In the genomic region with DNA sequence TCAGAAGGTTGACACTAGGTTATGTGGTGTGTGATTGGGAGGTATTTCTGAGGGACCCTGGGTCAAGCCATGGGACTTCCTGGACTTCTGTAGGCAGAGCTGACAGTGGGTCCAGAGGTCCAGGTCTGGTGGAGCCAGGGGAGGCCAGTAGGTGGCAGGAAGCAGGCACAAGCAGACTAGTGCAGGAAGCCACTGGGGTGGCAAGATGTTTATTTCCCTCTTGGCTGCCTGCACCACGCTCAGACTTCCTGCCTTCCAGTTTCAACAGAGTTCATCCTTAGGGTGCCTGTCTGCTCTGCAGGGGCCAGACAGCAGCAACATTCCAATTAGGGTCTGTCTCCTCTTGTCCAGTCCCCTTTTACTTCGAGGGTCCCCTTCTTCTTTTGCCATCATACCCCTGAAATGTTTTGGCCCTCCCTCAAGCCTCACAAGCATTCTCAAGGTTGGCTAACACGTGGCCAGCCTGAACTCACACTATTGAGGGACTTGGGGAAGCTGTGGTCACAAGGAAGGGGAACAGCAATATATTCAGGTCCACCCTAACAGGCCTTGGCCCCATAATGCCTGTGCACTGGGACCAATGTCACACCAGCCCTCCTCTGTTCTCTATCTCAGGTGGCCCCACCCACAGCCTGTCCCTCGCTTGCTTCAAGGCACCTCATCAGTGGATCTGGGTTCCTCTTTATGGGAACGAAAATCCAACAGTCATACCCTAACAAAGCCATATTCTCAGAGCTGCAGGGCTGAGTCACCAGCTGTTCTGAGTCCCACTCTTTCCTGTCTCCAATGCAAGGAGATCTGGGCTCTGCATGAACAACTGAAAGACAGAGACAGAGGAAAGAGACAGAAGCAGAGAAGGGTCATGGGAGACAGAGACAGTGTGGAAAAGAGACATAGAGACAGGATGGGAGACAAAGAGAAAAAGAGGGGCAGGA, we compare ENCODE assay signal across 9 mouse cellular contexts. TPM values are rescaled to one million over a fixed set of nuclear protein-coding genes. Genes with fewer than 3 reads are reported as not detected.
DNase-seq lines count a peak whose midpoint lies in the region; ATAC-seq and TF ChIP-seq lines count a peak whose summit lies in the region.
"Had no signal": no experiment of that assay in that cellular context is flagged by ENCODE, and none has a peak within 500 bp of the region (broad histone marks: within the 10 kb centered on the region; RNA-seq: fewer than 3 reads in every experiment).

No protein-coding gene starts in this region.

- no peak overlapping the region for H3K4me2 ChIP-seq in forebrain, embryonic 15.5 days (replicated peaks)
- H3K4me2 ChIP-seq: heart, embryonic 13.5 days had no signal

- no peak for TF ChIP-seq POLR2A in kidney, adult 2 months (IDR thresholded peaks at IDR 0.05; ENCODE audit: low read depth, low read length)

- no peak overlapping the region for H3K4me3 ChIP-seq in kidney, adult 2 months (ENCODE audit: insufficient read depth, low read depth, low read length)
- H3K4me3 ChIP-seq in forebrain, embryonic 15.5 days: no peak overlapping the region
- H3K4me3 ChIP-seq: heart, embryonic 13.5 days had no signal

- WGBS in kidney, adult 2 months: 60% methylated on average over 5 of the region's 5 CpGs
- WGBS in forebrain, embryonic 15.5 days: 71% methylated on average over 5 of the region's 5 CpGs

- no peaks in the 10 kb centered on the region for H3K9me3 ChIP-seq in forebrain, embryonic 15.5 days
- H3K9me3 ChIP-seq: heart, embryonic 13.5 days had no signal

- no peaks in the 10 kb centered on the region for H3K36me3 ChIP-seq in kidney, adult 2 months (ENCODE audit: control insufficient read depth, insufficient read depth, low read length)
- peaks cover 5% of the 10 kb centered on the region; the same call in 1 of the 2 replicates for H3K36me3 ChIP-seq in forebrain, embryonic 15.5 days
- H3K36me3 ChIP-seq: heart, embryonic 13.5 days had no signal

- H3K4me1 ChIP-seq in kidney, adult 2 months (ENCODE audit: control insufficient read depth, insufficient read depth, low read length): no peaks in the 10 kb centered on the region
- no peaks in the 10 kb centered on the region for H3K4me1 ChIP-seq in forebrain, embryonic 15.5 days

- H3K27me3 ChIP-seq in kidney, adult 2 months (replicated peaks; ENCODE audit: control insufficient read depth, insufficient read depth, low read length): no peaks in the 10 kb centered on the region
- no peaks in the 10 kb centered on the region for H3K27me3 ChIP-seq in forebrain, embryonic 15.5 days
- H3K27me3 ChIP-seq: heart, embryonic 13.5 days had no signal

- ATAC-seq in forebrain, embryonic 15.5 days (replicated peaks): no peak

- peak; percentile 35 for DNase-seq in kidney, adult 2 months
- no peak for DNase-seq in kidney, adult 11 months
- DNase-seq in CD4-positive helper T cell, adult 2 months (ENCODE audit: low read depth, low spot score): peak; percentile 44
- DNase-seq in induced T-regulatory cell, adult 2 months (ENCODE audit: low read depth): peak; percentile 61
- peak; percentile 58 to 64 for DNase-seq in lung, postnatal 4 days
- DNase-seq in ovary, postnatal 36 days (ENCODE audit: low spot score): no peak
- no peak for DNase-seq in gastrocnemius, postnatal 25 days

- no peak overlapping the region for H3K9ac ChIP-seq in forebrain, embryonic 15.5 days (replicated peaks)
- H3K9ac ChIP-seq: heart, embryonic 13.5 days had no signal

- H3K27ac ChIP-seq in kidney, adult 2 months (ENCODE audit: insufficient read depth, low read depth, low read length): no peak overlapping the region
- no peak overlapping the region for H3K27ac ChIP-seq in forebrain, embryonic 15.5 days (replicated peaks)
- H3K27ac ChIP-seq: heart, embryonic 13.5 days had no signal

- peak; percentile 39; the same call in 1 of the 2 replicates for TF ChIP-seq CTCF in kidney, adult 2 months (conservative IDR thresholded peaks at IDR 0.05; ENCODE audit: insufficient read depth, insufficient read length, low read depth, low read length)

RNA-seq across cellular contexts. Expression of a gene that starts 23.6 kb away (rescaled TPM):
- 50.1 and 62.3 TPM in 2 replicates for polyA plus RNA-seq in kidney, adult 2 months (2012; rRNA removed)
- 0.68 and 0.98 TPM in 2 replicates for polyA plus RNA-seq in forebrain, embryonic 15.5 days (2015; fragmentation: Nextera tagmentation; extraction: Ambion mirVana)
- total RNA-seq in gastrocnemius, postnatal 25 days (2021): under 1 TPM in 1 of 2 experiments, not detected in 1; 0.26 TPM

RNA-seq across cellular contexts. Expression of a gene that starts 48.0 kb away (rescaled TPM):
- 6.2 and 6.3 TPM in 2 replicates for polyA plus RNA-seq in kidney, adult 2 months (2012; rRNA removed)
- polyA plus RNA-seq in forebrain, embryonic 15.5 days (2015; fragmentation: Nextera tagmentation; extraction: Ambion mirVana): 3.4 and 3.9 TPM in 2 replicates
- under 1 TPM; 0.54 to 0.97 TPM for total RNA-seq in gastrocnemius, postnatal 25 days (2021)

RNA-seq across cellular contexts. Expression of a gene that starts 56.3 kb away (rescaled TPM):
- polyA plus RNA-seq in kidney, adult 2 months (2012; rRNA removed): 108 and 124 TPM in 2 replicates
- polyA plus RNA-seq in forebrain, embryonic 15.5 days (2015; fragmentation: Nextera tagmentation; extraction: Ambion mirVana): 21.1 and 23.1 TPM in 2 replicates
- 100 to 1,000 TPM in 1 of 2 experiments, 10 to 100 TPM in 1; 93.6 to 118 TPM for total RNA-seq in gastrocnemius, postnatal 25 days (2021)

Comparison
In these comparisons a context has a peak if more than half of its experiments do, and no peak if none do; other contexts are left out.
1. DNase-seq: peak in kidney, adult 2 months (single experiment), CD4-positive helper T cell, adult 2 months (single experiment), induced T-regulatory cell, adult 2 months (single experiment) and lung, postnatal 4 days (2 of 2); none in kidney, adult 11 months (single experiment), ovary, postnatal 36 days (single experiment) and gastrocnemius, postnatal 25 days (single experiment).
2. RNA of a gene that starts 23.6 kb away (polyA plus RNA-seq): 50.1 to 62.3 TPM in kidney, adult 2 months; 0.68 to 0.98 TPM in forebrain, embryonic 15.5 days; every median in the first group is over 10 times any median in the second.